Mouse (Mus musculus): Measurements from ENCODE around the gene Olfr1358. TPM values are rescaled to one million over a fixed set of nuclear protein-coding genes. Genes with fewer than 3 reads are reported as not detected.

Gene Olfr1358
- polyA plus RNA-seq, 3 experiments from 2014 or later, result not detected

Other genes with a start within 250 kb of the Olfr1358 start
- 100 to 1,000 TPM in 2 of 3 experiments, 10 to 100 TPM in 1; 93.9 to 109 (median 101) TPM for gene Agpat3, start 164.9 kb upstream of the Olfr1358 start, polyA plus RNA-seq (2017; shearing (Covaris generic))
- gene Rrp1, start 104.4 kb upstream of the Olfr1358 start, polyA plus RNA-seq (2017; shearing (Covaris generic)), result 100 to 1,000 TPM in 2 of 3 experiments, 10 to 100 TPM in 1; 90.6 to 113 (median 101) TPM
- 100 to 1,000 TPM; 160 to 186 (median 183) TPM for gene Cstb, start 91.8 kb upstream of the Olfr1358 start, polyA plus RNA-seq (2017; shearing (Covaris generic))
- 10 to 100 TPM in 1 of 3 experiments, 1 to 10 TPM in 2; 6.3 to 11.6 (median 9.0) TPM for gene Pdxk, start 52.5 kb upstream of the Olfr1358 start, polyA plus RNA-seq (2017; shearing (Covaris generic))
- 10 to 100 TPM; 52.8 to 69.0 (median 58.9) TPM for gene Ilvbl, start 56.9 kb downstream of the Olfr1358 start, polyA plus RNA-seq (2017; shearing (Covaris generic))
- under 1 TPM in 2 of 3 experiments, not detected in 1; 0.60 to 0.83 TPM for gene Syde1, start 74.5 kb downstream of the Olfr1358 start, polyA plus RNA-seq (2017; shearing (Covaris generic))
- gene Olfr1357, start 100.6 kb downstream of the Olfr1358 start, polyA plus RNA-seq (2017; shearing (Covaris generic)), result not detected
- gene Casp14, start 200.9 kb downstream of the Olfr1358 start, polyA plus RNA-seq (2017; shearing (Covaris generic)), result not detected
- not detected for gene Ccdc105, start 235.6 kb downstream of the Olfr1358 start, polyA plus RNA-seq (2017; shearing (Covaris generic))

Data from inflammation-experienced regulatory T-cells, adult 6 months (primary cell).